Comparison of ENCODE assay signal across 12 mouse cellular contexts in the genomic region with DNA sequence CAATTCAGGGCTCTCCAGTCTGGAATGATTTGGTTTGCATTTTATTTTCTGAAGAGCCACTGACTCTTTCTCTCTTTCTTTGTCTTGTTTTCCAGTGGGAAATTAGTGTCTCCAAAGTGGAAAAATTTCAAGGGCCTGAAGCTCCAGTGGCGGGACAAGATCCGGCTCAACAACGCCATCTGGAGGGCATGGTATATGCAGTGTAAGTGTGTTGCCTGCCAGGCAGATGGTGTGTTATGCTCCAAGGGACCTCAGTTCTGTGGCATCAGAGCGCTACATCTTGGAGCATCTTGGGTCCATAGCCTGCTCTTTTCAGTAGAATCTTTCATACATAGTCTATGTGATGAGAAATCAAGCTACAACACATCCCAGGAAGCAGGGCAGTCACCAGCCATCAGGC. TPM values are rescaled to one million over a fixed set of nuclear protein-coding genes. Genes with fewer than 3 reads are reported as not detected.
DNase-seq lines count a peak whose midpoint lies in the region; ATAC-seq and TF ChIP-seq lines count a peak whose summit lies in the region.
"Had no signal": no experiment of that assay in that cellular context is flagged by ENCODE, and none has a peak within 500 bp of the region (broad histone marks: within the 10 kb centered on the region; RNA-seq: fewer than 3 reads in every experiment).

No protein-coding gene starts in this region.

- no peak overlapping the region for H3K4me2 ChIP-seq in liver, postnatal 0 days (ENCODE audit: low read depth, low read length)
- H3K4me2 ChIP-seq: hindbrain, embryonic 15.5 days had no signal

- H3K27me3 ChIP-seq in liver, postnatal 0 days (ENCODE audit: insufficient read depth, low read length) = no peaks in the 10 kb centered on the region
- H3K27me3 ChIP-seq: hindbrain, embryonic 15.5 days had no signal

- peak; percentile 86 for DNase-seq in heart, adult 11 months
- DNase-seq in heart, adult 18-20 months = no peak
- no peak for DNase-seq in liver, postnatal 0 days
- no peak for DNase-seq in liver
- peak; percentile 58 for DNase-seq in adrenal gland, postnatal 10 days
- peak; percentile 52 for DNase-seq in kidney, postnatal 10 days
- DNase-seq in urinary bladder, postnatal 36 days (ENCODE audit: low spot score in 2 of 2) = no peak
- DNase-seq in layer of hippocampus, postnatal 36 days = no peak
- DNase-seq: thymus, postnatal 36 days had no signal

- peaks cover 36% of the 10 kb centered on the region for H3K36me3 ChIP-seq in liver, postnatal 0 days (replicated peaks; ENCODE audit: insufficient read depth, low read length)

- ATAC-seq in liver, postnatal 0 days = no peak

- peak; percentile 40 for TF ChIP-seq CTCF in liver, postnatal 0 days (IDR thresholded peaks at IDR 0.05; ENCODE audit: low read depth)

- 80% methylated on average over 4 of the region's 4 CpGs for WGBS in liver, postnatal 0 days (ENCODE audit: insufficient replicate concordance)

- TF ChIP-seq EP300 in liver, postnatal 0 days (IDR thresholded peaks at IDR 0.05; ENCODE audit: low read depth) = no peak

- H3K4me1 ChIP-seq in liver, postnatal 0 days (ENCODE audit: insufficient read depth) = 0 out of 2 replicates have a peak, but pooled peaks cover 7% of the 10 kb centered on the region

- H3K27ac ChIP-seq in liver, postnatal 0 days (ENCODE audit: low read depth) = no peak overlapping the region
- H3K27ac ChIP-seq: hindbrain, embryonic 15.5 days had no signal

- H3K9me3 ChIP-seq in liver, postnatal 0 days (ENCODE audit: low read length) = no peaks in the 10 kb centered on the region
- H3K9me3 ChIP-seq: hindbrain, embryonic 15.5 days had no signal

- no peak overlapping the region for H3K4me3 ChIP-seq in liver, postnatal 0 days (ENCODE audit: low read depth, low read length)
- H3K4me3 ChIP-seq: erythroblast, embryonic 14.5 days; hindbrain, embryonic 15.5 days had no signal

- H3K9ac ChIP-seq in liver, postnatal 0 days (replicated peaks) = no peak overlapping the region
- H3K9ac ChIP-seq: hindbrain, embryonic 15.5 days had no signal

RNA-seq across cellular contexts. Expression of a gene that starts 45.3 kb away (rescaled TPM):
- 10 to 100 TPM; 26.5 to 29.0 TPM for total RNA-seq in heart, adult 18-20 months (2021)
- polyA plus RNA-seq in liver, postnatal 0 days (2015; fragmentation: Nextera tagmentation; extraction: Ambion mirVana) = 3.5 and 4.5 TPM in 2 replicates
- total RNA-seq in adrenal gland, postnatal 10 days (2021) = 10 to 100 TPM; 24.4 to 27.8 TPM
- 10 to 100 TPM; 19.3 to 21.3 TPM for total RNA-seq in layer of hippocampus, postnatal 36 days (2021)

RNA-seq across cellular contexts. Expression of a gene that starts 49.2 kb away (rescaled TPM):
- not detected for total RNA-seq in heart, adult 18-20 months (2021)
- polyA plus RNA-seq in liver, postnatal 0 days (2015; fragmentation: Nextera tagmentation; extraction: Ambion mirVana) = not detected in 2 replicates
- not detected for total RNA-seq in adrenal gland, postnatal 10 days (2021)
- total RNA-seq in layer of hippocampus, postnatal 36 days (2021) = under 1 TPM; 0.50 to 0.73 TPM
- polyA plus RNA-seq: erythroblast, embryonic 14.5 days; liver, embryonic 16.5 days had no signal

RNA-seq across cellular contexts. Expression of a gene that starts 49.3 kb away (rescaled TPM):
- total RNA-seq in heart, adult 18-20 months (2021) = not detected
- not detected in 2 replicates for polyA plus RNA-seq in liver, postnatal 0 days (2015; fragmentation: Nextera tagmentation; extraction: Ambion mirVana)
- not detected for total RNA-seq in adrenal gland, postnatal 10 days (2021)
- total RNA-seq in layer of hippocampus, postnatal 36 days (2021) = not detected
- polyA plus RNA-seq: erythroblast, embryonic 14.5 days; hindbrain, embryonic 15.5 days; liver, embryonic 16.5 days had no signal

Comparison
In these comparisons a context has a peak if more than half of its experiments do, and no peak if none do; other contexts are left out.
1. DNase-seq: peak in heart, adult 11 months (single experiment), adrenal gland, postnatal 10 days (single experiment) and kidney, postnatal 10 days (single experiment); none in heart, adult 18-20 months (0 of 2), liver, postnatal 0 days (single experiment), liver (single experiment), urinary bladder, postnatal 36 days (0 of 2) and layer of hippocampus, postnatal 36 days (0 of 2).